13 mouse cellular contexts compared by ENCODE assay signal in the genomic region with DNA sequence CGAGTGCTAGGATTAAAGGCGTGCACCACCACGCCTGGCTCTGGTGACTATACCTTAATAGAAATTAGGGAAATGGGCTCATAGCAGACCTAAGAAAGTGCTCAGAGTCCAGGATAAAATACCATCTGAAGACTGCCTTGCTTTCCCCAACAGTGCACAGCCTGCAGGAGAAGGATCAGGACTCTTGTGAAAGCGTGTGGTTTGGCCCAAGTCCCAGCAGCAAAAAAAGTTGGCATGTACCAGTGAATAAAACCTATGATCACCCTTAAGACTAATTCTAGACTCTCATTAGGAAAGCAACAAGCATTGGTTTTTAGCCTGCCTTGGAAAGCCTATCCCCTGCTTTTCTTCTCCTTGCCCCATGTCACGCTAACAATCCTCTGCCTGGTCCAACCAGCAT. TPM values are rescaled to one million over a fixed set of nuclear protein-coding genes. Genes with fewer than 3 reads are reported as not detected.
DNase-seq lines count a peak whose midpoint lies in the region; ATAC-seq and TF ChIP-seq lines count a peak whose summit lies in the region.
"Had no signal": no experiment of that assay in that cellular context is flagged by ENCODE, and none has a peak within 500 bp of the region (broad histone marks: within the 10 kb centered on the region; RNA-seq: fewer than 3 reads in every experiment).

No protein-coding gene starts in this region.

- no peak overlapping the region for H3K9ac ChIP-seq in MEL (ENCODE audit: control insufficient read depth, low read depth, low read length, poor library complexity, severe bottlenecking)
- H3K9ac ChIP-seq: heart, embryonic 12.5 days; liver, embryonic 13.5 days had no signal

- no peaks in the 10 kb centered on the region for H3K79me2 ChIP-seq in MEL (ENCODE audit: control insufficient read depth, insufficient read depth, low read length, poor library complexity)

- H3K27ac ChIP-seq in gastrocnemius, adult 2 months = no peak overlapping the region
- no peak overlapping the region for H3K27ac ChIP-seq in MEL (ENCODE audit: control insufficient read depth, low read depth, low read length)
- H3K27ac ChIP-seq in bone marrow macrophage, adult 2 months (ENCODE audit: insufficient read depth, low read depth, low read length) = peak overlapping the region; percentile 28
- H3K27ac ChIP-seq: liver, embryonic 13.5 days had no signal

- no peak for TF ChIP-seq RAD21 in MEL (IDR thresholded peaks at IDR 0.05; ENCODE audit: low read depth, low read length)

- H3K9me3 ChIP-seq in MEL (replicated peaks; ENCODE audit: insufficient read depth, low read length) = no peaks in the 10 kb centered on the region
- H3K9me3 ChIP-seq: heart, embryonic 12.5 days; liver, embryonic 13.5 days had no signal

- no peak for TF ChIP-seq POLR2A in MEL (IDR thresholded peaks at IDR 0.05; ENCODE audit: control insufficient read depth in 1 of 2, insufficient read depth in 1 of 2, low read depth in 1 of 2, low read length in 2 of 2, poor library complexity in 1 of 2)
- no peak for TF ChIP-seq POLR2A in bone marrow macrophage, adult 2 months (IDR thresholded peaks at IDR 0.05; ENCODE audit: borderline replicate concordance, low read depth, low read length)

- no peak for TF ChIP-seq EP300 in MEL (IDR thresholded peaks at IDR 0.05; ENCODE audit: low read depth in 1 of 2, low read length in 2 of 2)

- no peak for TF ChIP-seq CTCF in gastrocnemius, adult 2 months (IDR thresholded peaks at IDR 0.05)
- TF ChIP-seq CTCF in MEL (IDR thresholded peaks at IDR 0.05 in 2 of 3, conservative IDR thresholded peaks at IDR 0.05 in 1 of 3; ENCODE audit: control insufficient read depth in 1 of 3, insufficient read depth in 1 of 3, low read depth in 2 of 3, low read length in 3 of 3, poor library complexity in 1 of 3, severe bottlenecking in 1 of 3) = no peak
- no peak for TF ChIP-seq CTCF in bone marrow macrophage, adult 2 months (IDR thresholded peaks at IDR 0.05; ENCODE audit: low read depth, low read length)

- peak; percentile 50 for DNase-seq in gastrocnemius, adult 2 months
- no peak for DNase-seq in gastrocnemius, postnatal 4 days (ENCODE audit: low spot score in 2 of 2)
- peak; percentile 26 for DNase-seq in MEL (ENCODE audit: low read depth, low spot score)
- DNase-seq in lung, postnatal 25 days (ENCODE audit: low spot score) = peak; percentile 69
- DNase-seq in retina, embryonic 14.5 days (ENCODE audit: low spot score) = no peak
- DNase-seq in right cerebral cortex, postnatal 25 days = no peak
- DNase-seq: cerebellum, postnatal 36 days; liver, embryonic 13.5 days had no signal

- intact Hi-C loops in gastrocnemius, adult 2 months (cut with DNase I) = no loop called here

- no peak overlapping the region for H3K4me3 ChIP-seq in gastrocnemius, adult 2 months
- H3K4me3 ChIP-seq in MEL (ENCODE audit: control insufficient read depth in 1 of 2, insufficient read depth in 1 of 2, low read depth in 2 of 2, low read length in 2 of 2) = no peak overlapping the region
- no peak overlapping the region for H3K4me3 ChIP-seq in bone marrow macrophage, adult 2 months (ENCODE audit: insufficient read depth, low read length)
- H3K4me3 ChIP-seq: heart, embryonic 12.5 days; liver, embryonic 13.5 days had no signal

- ATAC-seq in cerebellum, adult (ENCODE audit: insufficient number of reproducible peaks, low FRiP score, low TSS enrichment) = no peak
- ATAC-seq: intestine, embryonic 16.5 days had no signal

- no peaks in the 10 kb centered on the region for H3K4me1 ChIP-seq in MEL (ENCODE audit: control insufficient read depth in 1 of 2, insufficient read depth in 2 of 2, low read length in 2 of 2)
- H3K4me1 ChIP-seq in bone marrow macrophage, adult 2 months (ENCODE audit: control insufficient read depth, insufficient read depth, low read length) = peaks cover 70% of the 10 kb centered on the region
- H3K4me1 ChIP-seq: liver, embryonic 13.5 days had no signal

- H3K27me3 ChIP-seq in MEL (ENCODE audit: control insufficient read depth in 1 of 2, insufficient read depth in 2 of 2, low read length in 2 of 2) = no peaks in the 10 kb centered on the region
- H3K27me3 ChIP-seq: CH12.LX; heart, embryonic 12.5 days; liver, embryonic 13.5 days had no signal

- H3K36me3 ChIP-seq in MEL (ENCODE audit: control insufficient read depth in 1 of 2, insufficient read depth in 2 of 2, low read length in 2 of 2) = peaks cover 0 to 6% of the 10 kb centered on the region in 2 experiments; a peak in 2 of 4 replicates
- H3K36me3 ChIP-seq: heart, embryonic 12.5 days had no signal

TF ChIP-seq in MEL, 35 proteins besides CTCF, POLR2A, EP300 and RAD21:
- TF ChIP-seq KAT2A (conservative IDR thresholded peaks at IDR 0.05; ENCODE audit: low read depth, low read length) (no peak), USF2 (IDR thresholded peaks at IDR 0.05; ENCODE audit: borderline replicate concordance in 1 of 2, insufficient read depth in 1 of 2, low read depth in 1 of 2, low read length in 2 of 2) (no peak), NRF1 (IDR thresholded peaks at IDR 0.05; ENCODE audit: insufficient read depth, low read depth, low read length, poor library complexity, severe bottlenecking) (no peak), TAL1 (IDR thresholded peaks at IDR 0.05; ENCODE audit: low read length) (no peak), CHD2 (IDR thresholded peaks at IDR 0.05; ENCODE audit: low read length) (no peak), ETS1 (IDR thresholded peaks at IDR 0.05; ENCODE audit: low read depth, low read length) (no peak), MXI1 (IDR thresholded peaks at IDR 0.05; ENCODE audit: low read depth, low read length) (no peak), CHD1 (IDR thresholded peaks at IDR 0.05; ENCODE audit: low read depth, low read length) (no peak), MAFK (IDR thresholded peaks at IDR 0.05; ENCODE audit: borderline replicate concordance, low read depth, low read length) (no peak), POLR2AphosphoS5 (IDR thresholded peaks at IDR 0.05; ENCODE audit: borderline replicate concordance, low read depth, low read length) (no peak), UBTF (IDR thresholded peaks at IDR 0.05; ENCODE audit: borderline replicate concordance, insufficient read depth, low read depth, low read length) (no peak), POLR2AphosphoS2 (IDR thresholded peaks at IDR 0.05; ENCODE audit: low read length) (no peak), ZNF384 (IDR thresholded peaks at IDR 0.05; ENCODE audit: low read depth, low read length) (no peak), USF1 (IDR thresholded peaks at IDR 0.05; ENCODE audit: low read depth, low read length) (no peak), NELFE (IDR thresholded peaks at IDR 0.05; ENCODE audit: low read depth, low read length) (no peak), MYC (IDR thresholded peaks at IDR 0.05; ENCODE audit: low read depth, low read length) (no peak), ELF1 (IDR thresholded peaks at IDR 0.05; ENCODE audit: low read depth, low read length) (no peak), MYB (IDR thresholded peaks at IDR 0.05; ENCODE audit: low read depth, low read length) (no peak), ZKSCAN1 (IDR thresholded peaks at IDR 0.05; ENCODE audit: low read depth, low read length) (no peak), TCF12 (IDR thresholded peaks at IDR 0.05; ENCODE audit: low read depth, low read length) (no peak)

RNA-seq across cellular contexts. Expression of a gene that starts 7.7 kb away (rescaled TPM):
- under 1 TPM; 0.33 to 0.54 TPM for total RNA-seq in gastrocnemius, adult 2 months (2021)
- 1 to 10 TPM; 1.3 to 1.6 TPM for total RNA-seq in gastrocnemius, postnatal 4 days (2021)
- total RNA-seq in MEL (2012; rRNA removed) = 0.12 and 0.23 TPM in 2 replicates
- polyA plus RNA-seq in MEL (2012; ENCODE audit: insufficient read depth in 1 of 2, insufficient read length in 2 of 2, low read depth in 1 of 2, low replicate concordance in 2 of 2, missing spikeins in 1 of 2) = under 1 TPM in 1 of 2 experiments, not detected in 1; 0.07 TPM
- polyA plus RNA-seq in bone marrow macrophage, adult 2 months (2012; ENCODE audit: insufficient read depth, insufficient read length, missing spikeins) = 0.15 TPM in 1 of 2 replicates, not detected in the other

Comparison
In these comparisons a context has a peak if more than half of its experiments do, and no peak if none do; other contexts are left out.
1. DNase-seq: peak in gastrocnemius, adult 2 months (single experiment), MEL (single experiment) and lung, postnatal 25 days (single experiment); none in gastrocnemius, postnatal 4 days (0 of 2), retina, embryonic 14.5 days (single experiment) and right cerebral cortex, postnatal 25 days (single experiment).